Comparison of ENCODE assay signal across 32 mouse cellular contexts in genomic region chr8:120181861-120182414, GRCm38 (mm10). TPM values are rescaled to one million over a fixed set of nuclear protein-coding genes. Genes with fewer than 3 reads are reported as not detected.
DNase-seq lines count a peak whose midpoint lies in the region; ATAC-seq and TF ChIP-seq lines count a peak whose summit lies in the region.
"Had no signal": no experiment of that assay in that cellular context is flagged by ENCODE, and none has a peak within 500 bp of the region (broad histone marks: within the 10 kb centered on the region; RNA-seq: fewer than 3 reads in every experiment).

No protein-coding gene starts in this region.

- no peak for TF ChIP-seq POLR2A in heart, adult 2 months (IDR thresholded peaks at IDR 0.05; ENCODE audit: insufficient read depth, low read depth, low read length)

- no peak overlapping the region for H3K27ac ChIP-seq in heart, adult 2 months
- H3K27ac ChIP-seq in kidney, postnatal 0 days, result no peak overlapping the region
- H3K27ac ChIP-seq in liver, embryonic 14.5 days, result no peak overlapping the region
- 0 out of 2 replicates have a peak overlapping the region, but pooled peaks have one; percentile 21 for H3K27ac ChIP-seq in limb, embryonic 10.5 days
- H3K27ac ChIP-seq: embryonic facial prominence, embryonic 13.5 days; forebrain, embryonic 15.5 days; hindbrain, embryonic 12.5 days; hindbrain, postnatal 0 days; limb, embryonic 12.5 days; liver, embryonic 15.5 days; midbrain, embryonic 15.5 days; stomach, embryonic 15.5 days had no signal

- intact Hi-C loops in heart, adult 2 months (cut with DNase I), result loop anchor here (2.0 kb wide), 2 partner anchors 29 to 181 kb away; no protein-coding TSS in a partner anchor
- intact Hi-C loops in heart, postnatal 10 days (cut with DNase I), result no loop called here

- H3K4me2 ChIP-seq in kidney, postnatal 0 days (ENCODE audit: low read length), result no peak overlapping the region
- no peak overlapping the region for H3K4me2 ChIP-seq in liver, embryonic 14.5 days (ENCODE audit: low read depth)
- H3K4me2 ChIP-seq: embryonic facial prominence, embryonic 13.5 days; forebrain, embryonic 15.5 days; hindbrain, embryonic 12.5 days; limb, embryonic 12.5 days; liver, embryonic 15.5 days; midbrain, embryonic 15.5 days; stomach, embryonic 15.5 days had no signal

- no peaks in the 10 kb centered on the region for H3K79me2 ChIP-seq in heart, adult 2 months (replicated peaks; ENCODE audit: control insufficient read depth, insufficient read depth, low read length)

- H3K4me1 ChIP-seq in heart, adult 2 months (ENCODE audit: control insufficient read depth, insufficient read depth, low read length), result peaks cover 21% of the 10 kb centered on the region
- H3K4me1 ChIP-seq in kidney, postnatal 0 days (replicated peaks; ENCODE audit: insufficient read depth, low read length), result peaks cover 37% of the 10 kb centered on the region
- no peaks in the 10 kb centered on the region; a peak in 1 of 4 replicates for H3K4me1 ChIP-seq in liver, embryonic 14.5 days (replicated peaks; ENCODE audit: control insufficient read depth in 2 of 2, insufficient read depth in 2 of 2, low read length in 1 of 2)
- H3K4me1 ChIP-seq in limb, embryonic 10.5 days, result peaks cover 72% of the 10 kb centered on the region

- DNase-seq in heart, adult 2 months, result no peak
- DNase-seq in heart, postnatal 10 days, result no peak
- DNase-seq in kidney, postnatal 0 days (ENCODE audit: low spot score), result no peak
- no peak for DNase-seq in kidney, postnatal 10 days
- DNase-seq in liver, embryonic 14.5 days (ENCODE audit: low read depth in 3 of 3, low spot score in 3 of 3), result no peak
- DNase-seq in liver, result no peak
- no peak for DNase-seq in limb, embryonic 10.5 days (ENCODE audit: low spot score)
- DNase-seq: adrenal gland, postnatal 25 days; cerebellum, adult 11-12 months; cerebellum, adult 9-11 months; heart, postnatal 36 days; lung, postnatal 10 days; right cerebral cortex, postnatal 25 days had no signal

- H3K4me3 ChIP-seq in heart, adult 2 months, result no peak overlapping the region
- no peak overlapping the region for H3K4me3 ChIP-seq in kidney, postnatal 0 days (replicated peaks; ENCODE audit: low read depth, low read length)
- no peak overlapping the region for H3K4me3 ChIP-seq in liver, embryonic 14.5 days (ENCODE audit: insufficient read depth in 1 of 2, low read depth in 2 of 2, low read length in 2 of 2)
- H3K4me3 ChIP-seq in limb, embryonic 10.5 days, result no peak overlapping the region
- H3K4me3 ChIP-seq: embryonic facial prominence, embryonic 13.5 days; forebrain, embryonic 10.5 days; forebrain, embryonic 15.5 days; hindbrain, embryonic 12.5 days; limb, embryonic 12.5 days; liver, embryonic 15.5 days; midbrain, embryonic 15.5 days; stomach, embryonic 15.5 days had no signal

- H3K9ac ChIP-seq in heart, adult 2 months (ENCODE audit: low read depth, low read length), result no peak overlapping the region
- no peak overlapping the region for H3K9ac ChIP-seq in kidney, postnatal 0 days (ENCODE audit: low read depth, low read length)
- H3K9ac ChIP-seq in liver, embryonic 14.5 days (replicated peaks), result no peak overlapping the region
- H3K9ac ChIP-seq: embryonic facial prominence, embryonic 13.5 days; forebrain, embryonic 15.5 days; hindbrain, embryonic 12.5 days; limb, embryonic 12.5 days; liver, embryonic 15.5 days; midbrain, embryonic 15.5 days; stomach, embryonic 15.5 days had no signal

- ATAC-seq in kidney, postnatal 0 days (replicated peaks; ENCODE audit: low FRiP score, low read depth), result no peak
- no peak for ATAC-seq in liver, embryonic 14.5 days (ENCODE audit: insufficient read depth)
- ATAC-seq: forebrain, embryonic 15.5 days; hindbrain, postnatal 0 days; intestine, embryonic 16.5 days; midbrain, embryonic 15.5 days; Patski had no signal

- 64% methylated on average over 4 of the region's 4 CpGs for WGBS in heart, adult 2 months
- 74% methylated on average over 4 of the region's 4 CpGs for WGBS in kidney, postnatal 0 days
- WGBS in liver, embryonic 14.5 days (ENCODE audit: insufficient replicate concordance), result 46% methylated on average over 4 of the region's 4 CpGs
- 79% methylated on average over 4 of the region's 4 CpGs for WGBS in limb, embryonic 10.5 days

- no peaks in the 10 kb centered on the region for H3K9me3 ChIP-seq in kidney, postnatal 0 days (replicated peaks; ENCODE audit: low read length)
- H3K9me3 ChIP-seq in liver, embryonic 14.5 days (ENCODE audit: control insufficient read depth, low read length), result no peaks in the 10 kb centered on the region
- no peaks in the 10 kb centered on the region for H3K9me3 ChIP-seq in limb, embryonic 10.5 days (replicated peaks)
- H3K9me3 ChIP-seq: embryonic facial prominence, embryonic 13.5 days; forebrain, embryonic 10.5 days; forebrain, embryonic 15.5 days; hindbrain, embryonic 12.5 days; limb, embryonic 12.5 days; liver, embryonic 15.5 days; midbrain, embryonic 15.5 days; stomach, embryonic 15.5 days had no signal

- no peaks in the 10 kb centered on the region for H3K27me3 ChIP-seq in heart, adult 2 months (ENCODE audit: control insufficient read depth, insufficient read depth, low read length)
- H3K27me3 ChIP-seq in kidney, postnatal 0 days (ENCODE audit: insufficient read depth, low read length), result no peaks in the 10 kb centered on the region
- peaks cover 7% of the 10 kb centered on the region for H3K27me3 ChIP-seq in liver, embryonic 14.5 days (ENCODE audit: control insufficient read depth, insufficient read depth, low read length)
- peaks cover 19% of the 10 kb centered on the region for H3K27me3 ChIP-seq in limb, embryonic 10.5 days (ENCODE audit: low read depth, poor library complexity, severe bottlenecking)
- H3K27me3 ChIP-seq: forebrain, embryonic 15.5 days; hindbrain, embryonic 12.5 days; midbrain, embryonic 15.5 days; Patski; stomach, embryonic 15.5 days had no signal

- no peak for TF ChIP-seq EP300 in heart, adult 2 months (IDR thresholded peaks at IDR 0.05; ENCODE audit: insufficient read depth, low read depth, low read length)
- TF ChIP-seq EP300 in liver, embryonic 14.5 days (IDR thresholded peaks at IDR 0.05; ENCODE audit: low read depth), result no peak

- peak; percentile 32 for TF ChIP-seq CTCF in heart, adult 2 months (IDR thresholded peaks at IDR 0.05)
- TF ChIP-seq CTCF in kidney, postnatal 0 days (IDR thresholded peaks at IDR 0.05; ENCODE audit: low read depth), result peak; percentile 18; the same call in 1 of the 2 replicates
- 0 out of 2 replicates have a peak, but pooled peaks have one; percentile 5 for TF ChIP-seq CTCF in liver, embryonic 14.5 days (IDR thresholded peaks at IDR 0.05; ENCODE audit: low read depth)

- H3K36me3 ChIP-seq in heart, adult 2 months (ENCODE audit: control insufficient read depth, insufficient read depth, low read length), result no peaks in the 10 kb centered on the region
- no peaks in the 10 kb centered on the region for H3K36me3 ChIP-seq in kidney, postnatal 0 days (ENCODE audit: insufficient read depth, low read length)
- no peaks in the 10 kb centered on the region for H3K36me3 ChIP-seq in liver, embryonic 14.5 days (replicated peaks; ENCODE audit: control insufficient read depth, insufficient read depth, low read depth)
- no peaks in the 10 kb centered on the region for H3K36me3 ChIP-seq in limb, embryonic 10.5 days
- H3K36me3 ChIP-seq: embryonic facial prominence, embryonic 13.5 days; forebrain, embryonic 10.5 days; forebrain, embryonic 15.5 days; hindbrain, embryonic 12.5 days; limb, embryonic 12.5 days; liver, embryonic 15.5 days; midbrain, embryonic 15.5 days; stomach, embryonic 15.5 days had no signal

RNA-seq across cellular contexts. Expression of gene Fam92b, which starts 4.7 kb away (rescaled TPM):
- not detected for total RNA-seq in heart, adult 2 months (2021)
- polyA plus RNA-seq in heart, adult 2 months (2012; rRNA removed), result 1.0 TPM in 1 of 2 replicates, not detected in the other
- not detected for total RNA-seq in heart, postnatal 10 days (2021)
- not detected in 2 replicates for polyA plus RNA-seq in kidney, postnatal 0 days (2015; fragmentation: Nextera tagmentation; extraction: Ambion mirVana)
- not detected in 2 replicates for polyA plus RNA-seq in liver, embryonic 14.5 days (2012; rRNA removed)
- not detected in 2 replicates for polyA plus RNA-seq in liver, embryonic 14.5 days (2014; fragmentation: Nextera tagmentation; extraction: Ambion mirVana)
- 0.16 TPM in 1 of 2 replicates, not detected in the other for polyA plus RNA-seq in limb, embryonic 10.5 days (2016; fragmentation: Nextera tagmentation; extraction: Ambion mirVana)
- total RNA-seq: common myeloid progenitor, adult 5-6 weeks; gastrocnemius, adult 18-20 months; gastrocnemius, postnatal 4 days; heart, adult 8-10 months; heart, postnatal 36 days; layer of hippocampus, postnatal 10 days; MEL; neutrophil, adult 5-6 weeks had no signal
- polyA plus RNA-seq: heart, embryonic 14.5 days; limb, embryonic 12.5 days; liver, embryonic 15.5 days had no signal

RNA-seq across cellular contexts. Expression of gene Gse1, which starts 46.3 kb away (rescaled TPM):
- total RNA-seq in heart, adult 2 months (2021), result 10 to 100 TPM; 21.0 to 24.3 TPM
- 12.1 and 12.8 TPM in 2 replicates for polyA plus RNA-seq in heart, adult 2 months (2012; rRNA removed)
- 10 to 100 TPM; 32.6 to 34.6 TPM for total RNA-seq in heart, postnatal 10 days (2021)
- 5.9 and 8.4 TPM in 2 replicates for polyA plus RNA-seq in kidney, postnatal 0 days (2015; fragmentation: Nextera tagmentation; extraction: Ambion mirVana)
- 14.9 and 16.0 TPM in 2 replicates for polyA plus RNA-seq in liver, embryonic 14.5 days (2012; rRNA removed)
- 11.4 and 13.9 TPM in 2 replicates for polyA plus RNA-seq in liver, embryonic 14.5 days (2014; fragmentation: Nextera tagmentation; extraction: Ambion mirVana)
- 6.7 and 8.1 TPM in 2 replicates for polyA plus RNA-seq in limb, embryonic 10.5 days (2016; fragmentation: Nextera tagmentation; extraction: Ambion mirVana)
